In genomic region chr11:101820899-101821298, GRCm38 (mm10) we compare ENCODE assay signal across 10 mouse cellular contexts. TPM values are rescaled to one million over a fixed set of nuclear protein-coding genes. Genes with fewer than 3 reads are reported as not detected.
DNase-seq lines count a peak whose midpoint lies in the region; ATAC-seq and TF ChIP-seq lines count a peak whose summit lies in the region.
"Had no signal": no experiment of that assay in that cellular context is flagged by ENCODE, and none has a peak within 500 bp of the region (broad histone marks: within the 10 kb centered on the region; RNA-seq: fewer than 3 reads in every experiment).

No protein-coding gene starts in this region.

- TF ChIP-seq CTCF in cerebellum, adult 2 months (IDR thresholded peaks at IDR 0.05; ENCODE audit: borderline replicate concordance, insufficient read depth, low read depth, low read length): no peak
- TF ChIP-seq CTCF in lung, postnatal 0 days (IDR thresholded peaks at IDR 0.05): peak; percentile 27

- TF ChIP-seq POLR2A in cerebellum, adult 2 months (IDR thresholded peaks at IDR 0.05; ENCODE audit: borderline replicate concordance, insufficient read depth, low read length): no peak

- 17% methylated on average over 11 of the region's 11 CpGs for WGBS in cerebellum, adult 2 months
- 45% methylated on average over 8 of the region's 11 CpGs for WGBS in lung, postnatal 0 days
- 50% methylated on average over 9 of the region's 11 CpGs for WGBS in hindbrain, embryonic 14.5 days
- WGBS in neural tube, embryonic 15.5 days: 54% methylated on average over 11 of the region's 11 CpGs
- 41% methylated on average over 11 of the region's 11 CpGs for WGBS in hindbrain, embryonic 11.5 days

- no peak overlapping the region for H3K9ac ChIP-seq in lung, postnatal 0 days (replicated peaks; ENCODE audit: low read depth)
- no peak overlapping the region for H3K9ac ChIP-seq in hindbrain, embryonic 14.5 days
- no peak overlapping the region for H3K9ac ChIP-seq in neural tube, embryonic 15.5 days (replicated peaks)
- no peak overlapping the region for H3K9ac ChIP-seq in hindbrain, embryonic 11.5 days (ENCODE audit: low read depth, low read length)

- peak; percentile 37 to 45 for DNase-seq in cerebellum, adult 2 months
- DNase-seq in cerebellum, adult 11 months: no peak
- peak; percentile 44 to 46 for DNase-seq in cerebellum, postnatal 25 days
- peak; percentile 53 to 60 for DNase-seq in heart, postnatal 14 days
- DNase-seq in lung, postnatal 0 days (ENCODE audit: low spot score): peak; percentile 15
- no peak for DNase-seq in hindbrain, embryonic 14.5 days (ENCODE audit: low spot score)
- DNase-seq in hindbrain, embryonic 11.5 days (ENCODE audit: low spot score): no peak
- DNase-seq: liver had no signal

- H3K4me2 ChIP-seq in lung, postnatal 0 days (replicated peaks; ENCODE audit: low read depth, low read length): no peak overlapping the region
- no peak overlapping the region for H3K4me2 ChIP-seq in hindbrain, embryonic 14.5 days (replicated peaks)
- H3K4me2 ChIP-seq in neural tube, embryonic 15.5 days: no peak overlapping the region
- H3K4me2 ChIP-seq in hindbrain, embryonic 11.5 days (replicated peaks; ENCODE audit: low read depth, low read length): no peak overlapping the region

- no peak overlapping the region for H3K4me3 ChIP-seq in cerebellum, adult 2 months (replicated peaks; ENCODE audit: insufficient read depth, low read depth, low read length)
- H3K4me3 ChIP-seq in lung, postnatal 0 days (ENCODE audit: low read depth, low read length): no peak overlapping the region
- H3K4me3 ChIP-seq in hindbrain, embryonic 14.5 days (replicated peaks; ENCODE audit: low read length): no peak overlapping the region
- H3K4me3 ChIP-seq in neural tube, embryonic 15.5 days (replicated peaks): no peak overlapping the region
- H3K4me3 ChIP-seq in hindbrain, embryonic 11.5 days (ENCODE audit: low read depth, low read length): no peak overlapping the region
- H3K4me3 ChIP-seq: myocyte had no signal

- peak; percentile 69 for ATAC-seq in lung, postnatal 0 days
- ATAC-seq in hindbrain, embryonic 14.5 days (ENCODE audit: low FRiP score): no peak
- ATAC-seq in neural tube, embryonic 15.5 days (ENCODE audit: low FRiP score): no peak
- no peak for ATAC-seq in hindbrain, embryonic 11.5 days (ENCODE audit: low FRiP score)

- H3K27ac ChIP-seq in cerebellum, adult 2 months (ENCODE audit: insufficient read depth, low read length): no peak overlapping the region
- no peak overlapping the region for H3K27ac ChIP-seq in lung, postnatal 0 days (ENCODE audit: low read length)
- no peak overlapping the region for H3K27ac ChIP-seq in hindbrain, embryonic 14.5 days
- H3K27ac ChIP-seq in neural tube, embryonic 15.5 days (replicated peaks): no peak overlapping the region
- no peak overlapping the region for H3K27ac ChIP-seq in hindbrain, embryonic 11.5 days (ENCODE audit: low read depth, low read length)

- no peak for TF ChIP-seq EP300 in lung, postnatal 0 days (IDR thresholded peaks at IDR 0.05)

- intact Hi-C loops in heart, postnatal 14 days (cut with DNase I): no loop called here

- no peaks in the 10 kb centered on the region for H3K36me3 ChIP-seq in lung, postnatal 0 days (ENCODE audit: insufficient read depth, low read length)
- no peaks in the 10 kb centered on the region for H3K36me3 ChIP-seq in hindbrain, embryonic 14.5 days (replicated peaks; ENCODE audit: control insufficient read depth, insufficient read depth)
- no peaks in the 10 kb centered on the region for H3K36me3 ChIP-seq in neural tube, embryonic 15.5 days
- no peaks in the 10 kb centered on the region for H3K36me3 ChIP-seq in hindbrain, embryonic 11.5 days (ENCODE audit: control insufficient read depth, insufficient read depth, low read length)

- peaks cover 11% of the 10 kb centered on the region for H3K4me1 ChIP-seq in cerebellum, adult 2 months (ENCODE audit: control insufficient read depth, insufficient read depth, low read length)
- H3K4me1 ChIP-seq in lung, postnatal 0 days (ENCODE audit: insufficient read depth, low read depth, low read length): no peaks in the 10 kb centered on the region
- H3K4me1 ChIP-seq in hindbrain, embryonic 14.5 days (replicated peaks; ENCODE audit: control insufficient read depth, insufficient read depth, low read length): no peaks in the 10 kb centered on the region
- H3K4me1 ChIP-seq in neural tube, embryonic 15.5 days: peaks cover 6% of the 10 kb centered on the region
- peaks cover under 1% of the 10 kb centered on the region; the same call in 1 of the 2 replicates for H3K4me1 ChIP-seq in hindbrain, embryonic 11.5 days (replicated peaks; ENCODE audit: control insufficient read depth, insufficient read depth, low read length)

- no peaks in the 10 kb centered on the region for H3K9me3 ChIP-seq in lung, postnatal 0 days (ENCODE audit: low read length)
- no peaks in the 10 kb centered on the region for H3K9me3 ChIP-seq in hindbrain, embryonic 14.5 days (ENCODE audit: control insufficient read depth, low read length)
- no peaks in the 10 kb centered on the region for H3K9me3 ChIP-seq in neural tube, embryonic 15.5 days (replicated peaks)
- no peaks in the 10 kb centered on the region for H3K9me3 ChIP-seq in hindbrain, embryonic 11.5 days (ENCODE audit: control insufficient read depth, low read length)

- H3K27me3 ChIP-seq in cerebellum, adult 2 months (ENCODE audit: control insufficient read depth, insufficient read depth, low read length): no peaks in the 10 kb centered on the region
- no peaks in the 10 kb centered on the region for H3K27me3 ChIP-seq in lung, postnatal 0 days (replicated peaks; ENCODE audit: insufficient read depth, low read length)
- H3K27me3 ChIP-seq in hindbrain, embryonic 14.5 days (ENCODE audit: control insufficient read depth, insufficient read depth, low read length): no peaks in the 10 kb centered on the region
- H3K27me3 ChIP-seq in neural tube, embryonic 15.5 days (replicated peaks): 0 out of 2 replicates have a peak, but pooled peaks cover 2% of the 10 kb centered on the region
- no peaks in the 10 kb centered on the region for H3K27me3 ChIP-seq in hindbrain, embryonic 11.5 days (ENCODE audit: control insufficient read depth, insufficient read depth, low read length)

RNA-seq across cellular contexts. Expression of gene Etv4, which starts 35.7 kb away (rescaled TPM):
- 26.9 and 27.0 TPM in 2 replicates for polyA plus RNA-seq in cerebellum, adult 2 months (2012; rRNA removed)
- 1 to 10 TPM; 1.0 to 1.3 TPM for total RNA-seq in heart, postnatal 14 days (2021)
- polyA plus RNA-seq in lung, postnatal 0 days (2015; fragmentation: Nextera tagmentation; extraction: Ambion mirVana): 1.2 TPM in 2 replicates
- 12.2 and 12.6 TPM in 2 replicates for polyA plus RNA-seq in hindbrain, embryonic 14.5 days (2014; fragmentation: Nextera tagmentation; extraction: Ambion mirVana)
- polyA plus RNA-seq in neural tube, embryonic 15.5 days (2015; fragmentation: Nextera tagmentation; extraction: Ambion mirVana): 25.9 and 29.5 TPM in 2 replicates
- 4.6 and 5.7 TPM in 2 replicates for polyA plus RNA-seq in hindbrain, embryonic 11.5 days (2014; fragmentation: Nextera tagmentation; extraction: Ambion mirVana)

Comparison
In these comparisons a context has a peak if more than half of its experiments do, and no peak if none do; other contexts are left out.
1. DNase-seq: peak in cerebellum, adult 2 months (2 of 2), cerebellum, postnatal 25 days (2 of 2), heart, postnatal 14 days (2 of 2) and lung, postnatal 0 days (single experiment); none in cerebellum, adult 11 months (single experiment), hindbrain, embryonic 14.5 days (single experiment) and hindbrain, embryonic 11.5 days (single experiment).